9 mouse cellular contexts compared by ENCODE assay signal in genomic region chr12:79988401-79989358, GRCm38 (mm10).
DNase-seq lines count a peak whose midpoint lies in the region; ATAC-seq and TF ChIP-seq lines count a peak whose summit lies in the region.
"Had no signal": no experiment of that assay in that cellular context is flagged by ENCODE, and none has a peak within 500 bp of the region (broad histone marks: within the 10 kb centered on the region; RNA-seq: fewer than 3 reads in every experiment).

No protein-coding gene starts in this region.

- H3K36me3 ChIP-seq in megakaryocyte, embryonic 14.5 days (replicated peaks; ENCODE audit: low read length): no peaks in the 10 kb centered on the region
- no peaks in the 10 kb centered on the region for H3K36me3 ChIP-seq in hindbrain, embryonic 13.5 days
- no peaks in the 10 kb centered on the region for H3K36me3 ChIP-seq in midbrain, postnatal 0 days (ENCODE audit: insufficient read depth, low read length)
- H3K36me3 ChIP-seq in thymus, adult 2 months (ENCODE audit: control insufficient read depth, insufficient read depth, low read length): no peaks in the 10 kb centered on the region

- H3K9ac ChIP-seq in hindbrain, embryonic 13.5 days: no peak overlapping the region
- no peak overlapping the region for H3K9ac ChIP-seq in midbrain, postnatal 0 days (replicated peaks; ENCODE audit: low read length, poor library complexity, severe bottlenecking)

- TF ChIP-seq POLR2A in thymus, adult 2 months (IDR thresholded peaks at IDR 0.05; ENCODE audit: control insufficient read depth, extremely low read depth, insufficient read depth, low read length, poor library complexity): no peak

- peak overlapping the region; percentile 81 for H3K27ac ChIP-seq in hindbrain, embryonic 13.5 days
- no peak overlapping the region; the same call in 1 of the 2 replicates for H3K27ac ChIP-seq in midbrain, postnatal 0 days (ENCODE audit: low read depth, low read length)
- H3K27ac ChIP-seq in thymus, adult 2 months (ENCODE audit: control insufficient read depth, insufficient read depth, low read length): no peak overlapping the region

- peak; percentile 75 for DNase-seq in midbrain, postnatal 0 days (ENCODE audit: low spot score)
- no peak for DNase-seq in thymus, adult 2 months
- no peak for DNase-seq in cerebellum, adult 18-20 months
- no peak for DNase-seq in cerebellum, adult 8-10 months
- DNase-seq: thymus, postnatal 14 days had no signal

- no peak overlapping the region for H3K4me2 ChIP-seq in hindbrain, embryonic 13.5 days
- no peak overlapping the region for H3K4me2 ChIP-seq in midbrain, postnatal 0 days (ENCODE audit: low read depth, low read length, poor library complexity, severe bottlenecking)

- peak overlapping the region; percentile 38 for H3K4me3 ChIP-seq in megakaryocyte, embryonic 14.5 days (replicated peaks)
- H3K4me3 ChIP-seq in hindbrain, embryonic 13.5 days: no peak overlapping the region
- H3K4me3 ChIP-seq in midbrain, postnatal 0 days (ENCODE audit: low read depth, low read length): no peak overlapping the region
- H3K4me3 ChIP-seq in thymus, adult 2 months (ENCODE audit: control insufficient read depth, insufficient read depth, low read length): no peak overlapping the region

- H3K4me1 ChIP-seq in megakaryocyte, embryonic 14.5 days: peaks cover 93% of the 10 kb centered on the region
- peaks cover 40% of the 10 kb centered on the region for H3K4me1 ChIP-seq in hindbrain, embryonic 13.5 days (replicated peaks)
- H3K4me1 ChIP-seq in midbrain, postnatal 0 days (ENCODE audit: insufficient read depth, low read length): peaks cover 11% of the 10 kb centered on the region; the same call in 1 of the 2 replicates
- H3K4me1 ChIP-seq in thymus, adult 2 months (replicated peaks; ENCODE audit: control insufficient read depth, insufficient read depth, low read length): peaks cover 2% of the 10 kb centered on the region; the same call in 1 of the 2 replicates

- WGBS in hindbrain, embryonic 13.5 days: 80% methylated on average over 11 of the region's 11 CpGs
- WGBS in midbrain, postnatal 0 days: 75% methylated on average over 11 of the region's 11 CpGs
- WGBS in thymus, adult 2 months: 89% methylated on average over 11 of the region's 11 CpGs

- no peaks in the 10 kb centered on the region for H3K9me3 ChIP-seq in megakaryocyte, embryonic 14.5 days
- H3K9me3 ChIP-seq in hindbrain, embryonic 13.5 days: no peaks in the 10 kb centered on the region
- no peaks in the 10 kb centered on the region for H3K9me3 ChIP-seq in midbrain, postnatal 0 days (ENCODE audit: low read length)

- H3K27me3 ChIP-seq in megakaryocyte, embryonic 14.5 days (replicated peaks): peaks cover 6% of the 10 kb centered on the region
- H3K27me3 ChIP-seq in hindbrain, embryonic 13.5 days: no peaks in the 10 kb centered on the region
- H3K27me3 ChIP-seq in midbrain, postnatal 0 days (ENCODE audit: insufficient read depth, low read length): no peaks in the 10 kb centered on the region
- H3K27me3 ChIP-seq in thymus, adult 2 months (ENCODE audit: control insufficient read depth, insufficient read depth, low read length): no peaks in the 10 kb centered on the region

- no peak for TF ChIP-seq CTCF in midbrain, postnatal 0 days (IDR thresholded peaks at IDR 0.05)
- no peak for TF ChIP-seq CTCF in thymus, adult 2 months (IDR thresholded peaks at IDR 0.05; ENCODE audit: borderline replicate concordance, control insufficient read depth, extremely low read depth, insufficient read depth, low read length, poor library complexity)

- ATAC-seq in megakaryocyte, adult 5-6 weeks (ENCODE audit: poor library complexity, severe bottlenecking): no peak
- peak; percentile 85 for ATAC-seq in common myeloid progenitor, adult 5-6 weeks (replicated peaks; ENCODE audit: low read depth, poor library complexity, severe bottlenecking)
- ATAC-seq in hindbrain, embryonic 13.5 days (ENCODE audit: low FRiP score): 0 out of 2 replicates have a peak, but pooled peaks have one; percentile 49
- ATAC-seq in midbrain, postnatal 0 days (ENCODE audit: low FRiP score): no peak; the same call in 1 of the 2 replicates

Comparison
In these comparisons a context has a peak if more than half of its experiments do, and no peak if none do; other contexts are left out.
1. ATAC-seq: peak in common myeloid progenitor, adult 5-6 weeks (single experiment) and hindbrain, embryonic 13.5 days (single experiment); none in megakaryocyte, adult 5-6 weeks (single experiment) and midbrain, postnatal 0 days (single experiment).